Mouse (Mus musculus): ENCODE data around the gene Lgals9.

GRCm38 (mm10) chr11:79033636-79034035 lies 48.9 kb upstream of the Lgals9 start:
- TF ChIP-seq CTCF (IDR thresholded peaks at IDR 0.05; ENCODE audit: control insufficient read depth, insufficient read depth, low read length) = no peak
- TF ChIP-seq POLR2A (IDR thresholded peaks at IDR 0.05; ENCODE audit: borderline replicate concordance, control insufficient read depth, low read depth, low read length) = no peak
